Mouse (Mus musculus): ENCODE results near the gene Gm973.

Gene Gm973

DNA sequence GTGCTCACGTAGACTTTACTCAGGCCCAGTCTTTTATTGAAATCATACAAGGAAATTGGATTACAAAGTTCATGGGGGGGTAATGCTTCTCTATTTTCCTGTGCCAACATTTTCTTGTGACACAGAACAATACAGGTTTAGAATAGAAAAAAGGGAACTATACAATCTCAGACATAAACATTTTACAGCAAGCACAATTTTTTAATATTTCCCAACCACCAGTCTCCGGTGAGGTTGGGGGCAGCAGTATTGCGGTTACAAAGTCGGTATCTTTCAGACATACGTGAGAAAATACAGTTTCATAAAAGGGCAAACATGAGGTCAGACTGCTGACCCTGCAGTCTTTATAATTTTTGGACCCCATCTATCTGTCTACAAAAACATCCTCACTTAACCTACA is 20.1 kb upstream of the Gm973 start:
- no peak for DNase-seq

DNA sequence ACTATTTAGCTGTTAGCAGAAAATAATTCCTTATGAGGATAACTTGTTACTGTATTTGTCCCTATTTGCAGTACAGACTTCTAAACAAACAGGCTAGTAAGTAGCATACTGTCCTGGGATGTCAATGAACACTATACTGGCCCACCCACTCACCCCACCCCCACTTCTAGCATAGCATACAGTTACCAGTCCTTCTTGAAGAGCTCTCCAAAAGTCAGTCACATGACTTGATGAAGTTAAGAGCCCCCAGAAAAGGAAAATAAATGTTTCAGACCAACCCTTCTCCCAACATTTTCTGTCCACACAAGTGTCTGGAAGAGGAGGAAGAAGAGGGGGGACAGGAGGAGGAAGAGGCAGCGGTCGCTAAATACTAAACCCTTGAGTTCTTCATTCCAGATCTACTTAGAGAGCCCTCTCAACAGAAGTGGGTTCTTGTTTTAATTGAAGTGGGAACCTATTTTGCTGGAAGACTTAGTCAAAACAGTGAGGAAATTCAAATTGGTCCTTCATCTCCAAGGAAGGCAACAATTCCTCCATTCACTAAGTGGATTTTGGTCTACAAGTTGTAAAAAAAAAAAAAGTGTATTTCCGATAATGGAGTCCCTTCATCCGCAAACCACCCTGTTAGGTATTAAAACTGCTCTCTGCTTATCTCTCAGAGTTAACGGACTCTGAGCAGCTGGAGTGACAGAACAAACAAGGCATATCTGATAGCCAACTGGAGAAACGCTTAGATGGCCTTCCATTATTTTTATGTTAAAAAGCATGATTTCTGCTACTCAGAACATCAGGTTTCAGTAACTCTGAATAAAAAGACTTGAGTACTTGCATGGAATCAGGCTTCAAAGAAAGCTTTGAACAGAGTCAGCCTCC is 18.1 kb upstream of the Gm973 start:
- DNase-seq: no peak

GRCm38 (mm10) chr1:59499327-59499726 is 16.7 kb upstream of the Gm973 start:
- no peak for DNase-seq

DNA sequence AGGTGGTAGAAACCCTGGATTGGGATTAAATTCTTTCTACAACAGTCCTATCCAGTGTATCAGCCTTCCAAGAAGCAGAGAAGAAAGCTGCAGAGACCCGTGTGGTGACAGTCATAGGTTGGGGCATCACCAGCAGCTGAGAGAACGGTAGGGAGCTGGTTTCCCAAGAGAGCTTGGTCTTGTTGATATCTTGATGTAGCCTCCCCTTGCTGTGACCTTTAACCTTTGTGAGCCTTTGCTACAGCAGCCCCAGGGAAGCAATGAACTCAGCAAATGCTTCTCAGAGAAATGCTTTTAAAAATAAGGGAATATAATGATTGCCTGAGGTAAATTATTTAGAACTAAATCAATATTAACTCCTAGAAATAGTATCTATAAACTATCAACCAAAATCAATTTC is 13.7 kb upstream of the Gm973 start:
- no peak for DNase-seq

GRCm38 (mm10) chr1:59503659-59504301 is 12.3 kb upstream of the Gm973 start:
- DNase-seq: peak; percentile 8

GRCm38 (mm10) chr1:59504302-59504700 is 11.8 kb upstream of the Gm973 start:
- no peak for DNase-seq

- DNase-seq: peak; percentile 55
Measured at GRCm38 (mm10) chr1:59508463-59509139, 7.5 kb upstream of the Gm973 start.

DNA sequence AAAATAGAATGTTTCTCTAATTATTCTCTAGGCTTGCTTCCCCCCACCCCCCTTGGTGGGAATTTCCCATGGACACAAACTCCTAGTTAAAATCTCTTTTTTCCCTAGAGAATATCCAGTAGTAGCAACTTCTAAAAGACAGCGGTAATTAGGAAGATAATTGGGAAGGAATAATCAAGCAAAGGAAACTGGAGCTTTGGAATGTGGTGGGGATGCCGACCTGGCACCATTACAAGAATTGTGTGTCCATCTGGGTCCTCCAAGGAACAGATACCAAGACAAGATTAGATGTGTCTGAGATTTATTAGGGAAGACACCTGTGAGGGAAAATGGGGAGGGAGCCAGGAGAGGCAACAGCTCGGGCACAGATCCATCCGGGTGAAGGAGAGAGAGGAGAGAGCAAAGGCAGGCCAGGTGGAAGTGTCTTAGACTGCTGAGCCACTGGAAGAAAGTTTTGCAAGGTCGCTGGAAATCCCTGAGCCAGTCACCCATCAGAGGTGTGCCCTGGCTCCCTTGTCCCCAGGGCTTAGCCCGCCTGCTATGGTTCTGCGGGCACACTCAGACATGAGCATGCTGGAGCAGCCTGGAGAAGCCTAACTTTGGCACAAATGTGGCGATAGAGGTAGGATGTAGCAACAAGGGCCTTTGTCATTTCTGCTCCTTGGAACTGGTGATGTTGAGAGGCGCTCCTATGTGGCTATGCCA is 4.3 kb upstream of the Gm973 start:
- no peak for DNase-seq

- DNase-seq: no peak
Measured at GRCm38 (mm10) chr1:59520226-59520837, 4.3 kb downstream of the Gm973 start.

- no peak for DNase-seq
Measured at GRCm38 (mm10) chr1:59522456-59522855, 6.4 kb downstream of the Gm973 start.

- no peak for DNase-seq
Measured at GRCm38 (mm10) chr1:59523378-59523958, 7.4 kb downstream of the Gm973 start.

- DNase-seq: no peak
Measured at GRCm38 (mm10) chr1:59524071-59524470, 8.0 kb downstream of the Gm973 start.

GRCm38 (mm10) chr1:59524759-59525158 is 8.7 kb downstream of the Gm973 start:
- DNase-seq: no peak

DNA sequence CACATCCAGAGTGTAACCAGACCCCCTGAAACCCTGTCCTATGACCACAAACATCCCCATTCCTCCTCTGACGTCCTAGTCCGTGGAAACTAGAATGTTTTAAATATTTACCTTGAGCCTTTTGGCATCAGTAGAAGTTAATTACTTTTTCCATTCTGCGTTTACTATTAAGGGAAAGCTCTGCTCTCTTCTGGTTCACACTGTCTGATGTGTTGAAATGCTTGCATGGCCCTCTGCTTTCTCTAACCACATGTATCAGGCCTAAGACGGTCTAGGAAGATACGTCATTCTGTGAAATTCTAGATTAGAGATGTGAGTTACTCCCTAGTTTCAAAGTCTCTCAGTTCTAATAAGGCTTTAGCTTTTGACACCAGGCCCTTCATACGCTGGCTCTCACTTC is 11.2 kb downstream of the Gm973 start:
- no peak for DNase-seq

DNA sequence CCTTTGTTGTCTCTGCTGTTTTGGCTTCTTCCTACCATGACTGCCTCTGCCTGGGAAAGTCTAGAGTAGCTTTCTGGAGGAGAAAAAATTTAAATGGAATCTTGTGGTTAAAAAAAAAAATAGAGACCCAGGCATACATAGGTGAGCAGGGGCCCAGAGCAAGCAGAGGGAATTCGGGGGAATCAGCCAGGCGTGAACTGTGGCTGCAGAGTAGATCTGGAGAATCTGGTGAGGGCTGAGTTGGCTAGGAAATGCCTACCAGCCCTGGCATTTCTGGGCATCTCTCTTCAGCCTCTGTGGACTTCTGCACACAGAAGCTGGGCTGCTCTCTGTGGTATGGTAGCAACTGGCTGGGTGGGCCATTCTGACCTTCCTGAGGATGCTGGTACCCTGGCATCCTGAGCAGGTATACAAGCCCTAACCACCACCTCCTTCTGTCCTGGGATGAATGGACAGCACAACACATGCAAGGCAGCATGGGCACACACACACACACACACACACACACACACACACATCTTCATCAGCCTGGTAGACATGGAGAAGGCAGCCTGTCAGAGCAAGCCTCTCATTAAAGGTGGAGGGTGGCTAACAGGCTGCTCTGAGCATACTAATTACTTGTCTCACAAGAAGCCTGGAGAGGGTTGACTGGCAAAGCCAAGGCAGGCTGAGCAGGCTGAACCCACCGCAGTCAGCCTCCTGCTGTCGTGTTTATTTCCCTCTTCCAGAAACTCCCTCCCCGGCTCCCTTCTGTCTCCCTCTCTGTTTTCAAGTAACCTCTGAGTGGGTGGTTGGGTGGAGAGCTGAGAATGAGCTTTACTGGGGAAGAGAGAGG is 19.1 kb downstream of the Gm973 start:
- no peak for DNase-seq

GRCm38 (mm10) chr1:59538381-59538780 is 22.3 kb downstream of the Gm973 start:
- DNase-seq: no peak

- no peak for DNase-seq
Measured at GRCm38 (mm10) chr1:59540537-59541148, 24.6 kb downstream of the Gm973 start.

DNA sequence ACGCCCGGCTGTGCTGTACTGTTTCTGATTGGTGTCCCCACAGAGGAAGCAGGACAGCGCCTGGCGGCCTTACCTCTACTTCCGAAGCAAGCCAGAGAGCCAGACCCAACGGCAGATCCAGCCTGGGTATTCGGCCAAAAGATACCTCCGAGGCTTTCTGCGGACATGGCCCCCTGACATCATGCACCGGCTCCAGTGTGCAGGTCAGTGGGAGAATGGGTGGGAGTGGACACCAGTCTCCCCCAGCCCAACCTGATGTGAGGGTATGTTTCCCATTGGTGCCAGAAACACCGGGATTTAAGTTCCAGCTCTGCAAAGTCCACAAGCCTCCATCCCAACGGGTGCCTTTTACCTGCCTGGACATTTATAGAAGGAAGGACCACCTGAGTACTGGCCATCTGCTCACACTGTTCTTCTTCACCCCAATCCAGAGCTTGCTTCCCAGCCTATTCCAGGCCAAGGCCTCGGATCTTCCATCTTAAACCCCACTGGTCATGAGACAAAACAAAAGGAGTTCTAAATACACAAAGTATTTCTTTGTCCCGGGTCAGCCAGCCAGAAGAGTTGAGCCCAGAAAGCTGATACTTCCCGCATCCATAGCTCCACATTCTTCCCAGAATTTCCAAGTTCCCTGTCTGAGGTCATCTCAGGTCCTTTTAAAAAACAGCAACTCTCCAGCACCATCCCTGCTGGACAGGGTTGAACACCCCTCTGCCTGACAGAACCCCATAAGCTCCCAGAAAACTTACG is 25.4 kb downstream of the Gm973 start:
- DNase-seq: no peak

DNA sequence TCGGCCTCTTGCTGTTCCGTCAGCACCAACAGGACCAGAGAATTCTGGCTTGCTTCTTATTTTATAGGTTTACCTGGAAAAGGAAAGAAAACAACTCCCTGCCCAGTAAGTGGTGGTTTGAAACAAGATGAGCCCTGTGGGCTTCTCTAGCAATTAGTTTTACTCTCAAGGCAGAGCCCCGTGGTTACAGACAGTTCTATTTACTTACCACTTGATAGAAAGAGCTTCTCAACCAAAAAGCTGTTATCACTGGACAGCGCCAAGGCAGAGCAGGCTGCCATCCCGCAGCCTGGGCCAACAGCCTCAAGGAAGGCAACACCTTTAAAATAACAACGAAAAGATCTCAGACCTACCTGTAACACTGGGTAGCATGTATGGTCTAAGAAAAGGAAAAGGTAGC is 26.2 kb downstream of the Gm973 start:
- no peak for DNase-seq

DNA sequence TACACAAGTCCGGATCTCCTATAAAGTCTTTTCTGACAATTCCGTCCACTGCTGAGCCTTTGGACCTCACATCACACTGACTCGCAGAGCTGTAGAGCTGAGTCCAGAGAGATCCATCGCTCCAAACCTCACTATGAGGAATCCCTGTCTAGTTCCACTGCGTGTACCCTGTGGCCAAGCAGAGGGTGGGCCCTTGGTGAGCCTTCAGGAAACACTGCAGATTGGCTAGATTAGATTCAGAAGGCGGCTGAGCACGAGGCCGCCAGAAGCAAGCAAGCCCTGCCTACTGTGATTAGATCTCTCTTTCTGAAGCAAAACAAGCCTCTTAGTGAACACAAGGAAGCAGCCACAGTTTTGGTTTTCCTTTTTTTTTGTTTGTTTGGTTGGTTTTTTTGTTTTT is 27.8 kb downstream of the Gm973 start:
- no peak for DNase-seq
